Mouse (Mus musculus) spleen, postnatal 36 days (tissue): ENCODE measurements at regions not wholly inside any gene's neighbourhood (a gene's known extent, or its start where the extent isn't known, plus 50 kb on each side); places are given as distances from the start of the nearest gene placed in this dataset.

Experiments used
- DNase-seq, 2 experiments: peaks; one replicate each; pipeline ENCODE4 v3.0.0; 2022; ENCODE audit warnings: low spot score in 2 of 2, mixed read lengths in 1 of 2

DNA sequence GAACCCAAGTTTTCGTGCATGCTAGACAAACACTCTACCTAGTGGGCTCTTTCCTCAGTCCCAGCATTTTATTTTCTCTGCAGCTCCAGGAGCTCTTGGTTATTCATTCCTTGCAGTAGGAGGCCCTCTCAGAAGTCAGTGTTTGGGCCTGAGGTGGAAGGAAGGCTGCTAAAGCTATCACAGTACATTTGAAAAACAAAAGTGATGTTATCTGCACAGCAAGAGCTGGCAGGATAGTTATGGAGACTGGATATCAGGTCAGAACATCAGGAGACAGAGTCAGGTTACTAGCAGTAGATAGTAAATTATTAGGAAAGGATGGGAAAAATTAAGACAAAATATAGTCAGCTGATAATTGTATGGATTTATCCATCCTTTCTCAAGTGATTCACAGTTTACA lies 152.2 kb downstream of the Mtx2 start:
- no peak for DNase-seq

GRCm38 (mm10) chr2:74981856-74982255 lies 156.3 kb downstream of the Mtx2 start:
- DNase-seq, result no peak

GRCm38 (mm10) chr2:74993802-74994201 lies 168.2 kb downstream of the Mtx2 start:
- no peak for DNase-seq

- no peak for DNase-seq
These were observed 169.4 kb downstream of the Mtx2 start for GRCm38 (mm10) chr2:74994998-74995397.

DNA sequence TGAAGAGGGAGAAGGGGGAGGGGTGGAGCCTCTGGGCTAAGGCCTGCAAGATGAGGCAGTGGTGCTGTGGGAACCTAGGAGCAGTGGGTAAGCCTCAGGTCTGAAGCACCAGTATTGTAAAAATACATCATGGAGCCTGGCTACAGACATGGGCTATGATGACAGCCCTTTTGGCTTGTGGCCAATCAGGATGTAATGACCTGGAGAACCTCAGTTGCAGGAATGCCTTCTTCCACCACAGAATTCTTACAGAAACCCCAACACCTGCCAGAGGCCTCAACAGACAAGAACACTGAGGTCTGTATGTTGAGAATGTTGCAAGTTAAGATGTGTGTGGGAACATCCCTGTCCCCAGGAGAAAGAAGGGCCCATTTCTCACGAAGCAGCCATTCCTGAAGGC lies 172.1 kb downstream of the Mtx2 start:
- DNase-seq, result no peak

DNA sequence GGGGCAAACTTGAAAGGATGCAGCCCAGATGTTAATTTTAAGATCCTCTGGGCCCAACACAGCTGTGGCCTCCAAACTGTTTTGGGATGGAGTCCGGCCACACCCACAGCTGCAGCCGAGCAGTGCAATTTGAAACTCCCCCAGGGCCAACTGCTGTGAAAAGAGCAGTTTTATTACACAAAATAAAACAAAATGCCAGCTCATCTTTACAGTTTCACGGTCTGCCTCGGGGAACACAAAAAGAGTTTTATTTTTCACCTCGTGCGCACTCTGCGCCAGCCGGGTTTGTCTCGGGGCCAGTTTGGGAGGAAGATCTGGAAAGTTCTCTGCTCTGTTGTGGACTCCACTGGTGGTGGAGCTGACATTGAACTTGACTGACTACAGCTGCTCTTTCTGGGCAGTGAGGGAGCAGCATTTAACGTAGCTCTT lies 174.8 kb downstream of the Mtx2 start:
- DNase-seq, result no peak

- DNase-seq, result no peak
These were observed 177.0 kb downstream of the Mtx2 start for GRCm38 (mm10) chr2:75002562-75002961.

GRCm38 (mm10) chr2:75008116-75008515 lies 182.5 kb downstream of the Mtx2 start:
- DNase-seq, result no peak

- DNase-seq, result no peak
These were observed 185.0 kb downstream of the Mtx2 start for GRCm38 (mm10) chr2:75010647-75011046.

- DNase-seq, result no peak
These were observed 186.4 kb downstream of the Mtx2 start for GRCm38 (mm10) chr2:75012046-75012445.

GRCm38 (mm10) chr2:75014994-75015728 lies 189.6 kb downstream of the Mtx2 start:
- DNase-seq, result no peak

DNA sequence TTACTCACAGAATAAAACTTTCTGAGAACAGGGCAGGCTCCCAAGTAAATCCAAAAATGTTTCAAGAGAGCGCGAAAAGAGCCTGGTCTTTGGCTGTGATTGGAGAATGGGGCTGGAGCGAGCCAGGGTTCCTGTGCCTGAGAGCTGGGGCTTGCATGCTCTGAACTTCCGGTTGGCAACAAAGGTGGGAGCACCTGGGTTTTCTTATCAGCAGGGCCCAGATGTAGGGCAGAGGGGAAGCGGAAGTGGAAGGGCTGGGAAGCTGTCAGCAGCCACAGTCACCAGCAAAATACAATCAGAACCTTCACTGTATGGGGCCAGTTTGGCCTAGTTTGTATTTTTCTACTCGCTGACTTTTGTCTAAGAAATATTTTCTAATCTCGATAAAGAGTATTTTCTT lies 193.9 kb downstream of the Mtx2 start:
- peak in 1 of 2 experiments; percentile 2 for DNase-seq

DNA sequence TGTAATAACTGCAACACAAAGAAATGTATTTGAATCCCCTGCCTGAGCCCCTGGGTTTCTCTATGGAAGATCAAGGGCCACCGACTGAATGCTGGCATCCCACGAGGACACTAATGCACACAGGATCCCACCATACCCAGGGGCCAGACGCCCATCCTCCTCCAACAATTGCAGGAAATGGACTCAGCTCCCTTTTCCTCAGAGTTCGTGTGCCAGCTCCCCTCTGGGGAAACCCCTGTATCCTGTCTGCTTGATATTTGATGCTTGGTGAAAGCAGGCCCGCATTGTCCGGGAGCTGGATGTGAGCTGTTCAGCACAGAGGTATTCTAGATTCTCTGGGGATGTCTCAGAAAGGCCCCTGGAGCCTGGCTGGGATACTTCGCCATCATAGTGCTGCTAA lies 196.0 kb downstream of the Mtx2 start:
- DNase-seq, result no peak

GRCm38 (mm10) chr2:75028151-75028550 lies 202.5 kb downstream of the Mtx2 start:
- DNase-seq, result no peak

GRCm38 (mm10) chr2:75029089-75029693 lies 203.6 kb downstream of the Mtx2 start:
- no peak for DNase-seq

GRCm38 (mm10) chr2:75034708-75035107 lies 209.1 kb downstream of the Mtx2 start:
- DNase-seq, result no peak

- no peak for DNase-seq
These were observed 213.5 kb downstream of the Mtx2 start for GRCm38 (mm10) chr2:75039066-75039465.

DNA sequence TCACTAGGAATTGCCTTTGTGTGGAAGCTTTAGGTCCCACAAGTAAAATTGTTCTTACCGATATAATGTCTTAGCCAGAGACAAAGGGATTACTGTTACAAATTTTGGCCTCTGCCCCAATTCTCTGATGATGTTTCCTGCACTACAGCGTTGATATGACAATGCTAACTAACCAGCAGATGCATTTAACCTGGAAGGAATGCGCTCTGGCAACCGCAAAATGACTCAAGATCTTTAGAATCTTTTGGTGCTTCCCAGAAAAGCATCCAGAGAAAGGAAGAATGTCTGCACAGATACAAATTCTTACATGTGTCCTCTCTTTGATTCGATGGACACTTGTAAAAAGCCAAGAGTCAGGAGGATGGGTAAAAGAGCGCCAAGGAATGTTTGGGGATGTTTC lies 221.3 kb downstream of the Mtx2 start:
- DNase-seq, result no peak

GRCm38 (mm10) chr2:75048071-75048470 lies 222.5 kb downstream of the Mtx2 start:
- no peak for DNase-seq

DNA sequence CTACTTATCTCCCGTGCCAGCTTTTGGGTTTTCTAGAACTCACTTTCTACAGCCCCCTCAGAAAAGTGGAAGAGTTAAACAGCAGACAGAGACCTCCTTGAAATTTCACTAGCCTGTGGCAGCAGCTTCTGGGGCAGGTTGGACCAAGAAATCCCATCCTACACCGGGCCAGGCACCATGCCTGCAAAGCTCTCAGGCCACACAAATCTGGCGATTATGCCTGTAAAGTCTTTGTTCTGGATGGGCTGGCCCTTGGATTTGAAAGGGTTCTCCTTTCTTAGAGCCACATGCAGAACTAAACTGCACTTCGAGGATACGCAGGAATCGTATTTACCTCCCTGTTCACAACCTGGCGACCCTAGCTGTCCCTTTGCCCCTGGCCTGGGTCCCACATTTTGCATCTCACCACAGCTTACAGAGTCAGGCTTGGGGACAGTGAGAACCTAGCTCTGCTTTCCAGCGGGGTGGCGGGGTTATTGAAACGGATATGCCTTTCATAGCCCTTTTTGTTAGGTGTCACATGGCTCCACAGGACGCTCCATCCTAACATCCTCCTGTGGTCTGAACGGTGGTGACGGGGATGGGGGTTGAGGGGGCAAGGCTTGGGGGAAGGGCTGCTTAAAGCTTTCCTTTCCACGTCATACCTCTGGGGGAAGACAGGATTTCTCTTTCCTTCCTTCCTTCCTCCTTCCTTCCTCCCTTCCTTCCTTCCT lies 229.0 kb downstream of the Mtx2 start:
- peak in 1 of 2 experiments; percentile 2 for DNase-seq

DNA sequence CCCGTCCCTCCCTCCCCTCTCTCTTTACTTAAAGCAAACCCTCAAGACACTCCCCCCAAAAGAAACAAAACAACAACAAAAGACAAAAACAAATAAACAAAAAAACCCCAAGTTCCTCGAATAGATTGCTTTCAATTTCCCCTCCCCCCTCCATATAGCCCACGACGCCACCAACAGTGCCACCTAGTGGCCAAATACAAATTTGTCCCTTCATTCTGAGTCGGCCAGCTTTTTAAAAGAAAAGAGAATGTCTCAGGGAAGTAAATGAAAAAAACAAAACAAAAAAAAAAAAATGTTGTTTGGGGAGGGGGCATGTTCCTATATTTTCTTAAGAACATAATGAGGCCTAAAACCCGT lies 229.6 kb downstream of the Mtx2 start:
- DNase-seq, result no peak

DNA sequence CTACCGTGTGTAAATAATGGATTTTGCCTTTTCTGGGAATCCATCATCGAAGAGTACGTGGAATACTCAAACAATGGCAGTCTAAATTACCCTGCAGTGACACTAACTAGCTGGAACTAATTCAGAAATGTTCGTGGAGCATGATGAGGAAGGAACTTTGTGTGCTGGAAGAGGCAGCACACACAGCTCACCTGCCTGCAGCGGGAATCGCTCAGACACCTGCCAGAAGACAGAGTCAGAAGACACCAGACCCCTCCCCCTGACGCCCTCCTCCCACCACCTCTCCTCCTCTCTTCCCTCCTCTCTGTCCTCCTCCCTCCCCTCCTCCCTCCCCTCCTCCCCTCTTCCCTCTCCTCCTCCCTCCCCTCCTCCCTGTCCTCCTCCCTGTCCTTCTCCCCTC lies 235.4 kb downstream of the Mtx2 start:
- no peak for DNase-seq
